Mouse (Mus musculus) heart, postnatal 0 days (tissue): ENCODE data around the gene Gsto1. TPM values are rescaled to one million over a fixed set of nuclear protein-coding genes. Genes with fewer than 3 reads are reported as not detected.
A peak's percentile ranks its signal among the peaks of the same experiment; 100 is the strongest.

Experiments used
- ATAC-seq: fragments of 200-750 bp; cut with Nextera tagmentation; 2 replicates; pipeline ENCODE4 v1.8.0; 2017; ENCODE audit warnings: low read depth, moderate number of reproducible peaks, moderate library complexity; ENCODE audit not compliant: insufficient read depth
- DNase-seq: peaks from one replicate; pipeline ENCODE4 v3.0.0-alpha.2; 2016; ENCODE audit warnings: low spot score
- H3K27ac ChIP-seq: fragments of 300-500 bp; sonication (generic); 2 replicates; pipeline ENCODE4 v1.5.1; 2014; ENCODE audit warnings: low read depth, mild to moderate bottlenecking
- H3K27me3 ChIP-seq: fragments of 300-500 bp; sonication (generic); 2 replicates; pipeline ENCODE4 v1.6.1; 2014; ENCODE audit warnings: low read length, mixed read lengths; ENCODE audit not compliant: control insufficient read depth, insufficient read depth
- H3K36me3 ChIP-seq: fragments of 300-500 bp; sonication (generic); replicated peaks from 2 replicates; pipeline ENCODE4 v1.6.1; 2014; ENCODE audit warnings: low read length, mixed read lengths; ENCODE audit not compliant: control insufficient read depth, insufficient read depth
- H3K4me1 ChIP-seq: fragments of 300-500 bp; sonication (generic); 2 replicates; pipeline ENCODE4 v1.6.1; 2014; ENCODE audit warnings: antibody characterized with exemption; ENCODE audit not compliant: control insufficient read depth, insufficient read depth
- H3K4me2 ChIP-seq: fragments of 300-500 bp; sonication (generic); 2 replicates; pipeline ENCODE4 v1.6.1; 2014; ENCODE audit warnings: low read depth, mild to moderate bottlenecking, low read length, moderate library complexity
- H3K4me3 ChIP-seq: fragments of 300-500 bp; sonication (generic); 2 replicates; pipeline ENCODE4 v1.5.1; 2014; ENCODE audit warnings: low read depth, low read length
- H3K9ac ChIP-seq: fragments of 300-500 bp; sonication (generic); replicated peaks from 2 replicates; pipeline ENCODE4 v1.6.1; 2014; ENCODE audit warnings: low read depth, low read length, mixed read lengths
- H3K9me3 ChIP-seq: fragments of 300-500 bp; sonication (generic); replicated peaks from 2 replicates; pipeline ENCODE4 v1.6.1; 2016; ENCODE audit warnings: low read length; ENCODE audit not compliant: control insufficient read depth
- CTCF ChIP-seq: IDR thresholded peaks from 2 replicates; pipeline ENCODE4 v1.5.1; 2016; ENCODE audit warnings: antibody characterized with exemption, control low read depth, low read depth
- EP300 ChIP-seq: IDR thresholded peaks from 2 replicates; pipeline ENCODE4 v1.6.1; 2016; ENCODE audit warnings: antibody characterized with exemption, low read depth
- WGBS: fragments of 180-500 bp; shearing (Covaris S2); extraction: QIAGEN DNeasy Blood & Tissue Kit; methylation state at CpG from one replicate; pipeline ENCODE4 v1.1.7; 2014; 5-methylcytosine and 5-hydroxymethylcytosine counted together
- polyA plus RNA-seq: library from polyadenylated mRNA; unstranded; fragments of >200 nt; fragmentation: Nextera tagmentation; extraction: Ambion mirVana; gene quantifications from 2 replicates; pipeline ENCODE4 v1.2.1, GENCODE M21; 2015
- total RNA-seq: library from RNA; depleted of rRNA; stranded (reverse); fragments of >200 nt; gene quantifications from 2 replicates; pipeline ENCODE4 v1.2.3, GENCODE M21; 2014; ENCODE audit warnings: low replicate concordance

The Gsto1 gene
- total and polyA plus RNA-seq, 2 experiments from 2014 or later, result 127 to 146 TPM

DNA sequence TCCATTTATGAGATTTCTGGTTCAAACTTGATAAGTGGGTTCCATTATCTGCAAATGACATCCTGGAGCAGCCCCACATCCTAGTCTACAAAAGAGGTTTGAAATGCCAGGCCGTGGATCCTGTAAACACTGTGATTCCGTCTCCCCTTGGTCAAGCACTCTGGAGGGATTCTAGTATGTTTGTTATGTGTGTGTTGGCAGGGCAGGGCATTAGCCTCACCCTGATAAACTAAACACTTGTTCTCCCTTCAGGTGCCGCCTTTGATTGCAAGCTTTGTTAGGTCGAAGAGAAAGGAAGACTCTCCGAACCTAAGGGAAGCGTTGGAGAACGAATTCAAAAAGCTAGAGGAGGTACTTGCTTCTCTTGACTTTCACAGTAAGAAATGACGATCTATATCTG lies 4.4 kb downstream of the Gsto1 start:
- no peak overlapping the region for H3K4me2 ChIP-seq
- H3K9ac ChIP-seq, result no peak overlapping the region
- ATAC-seq (no peak), DNase-seq (no peak)
- 88% methylated on average over 8 of the region's 8 CpGs for WGBS
- no peaks in the 10 kb centered on the region for H3K9me3 ChIP-seq
- no peaks in the 10 kb centered on the region for H3K27me3 ChIP-seq
- TF ChIP-seq EP300 (no peak), CTCF (no peak)
- no peak overlapping the region for H3K4me3 ChIP-seq
- no peak overlapping the region for H3K27ac ChIP-seq
- peaks cover 11% of the 10 kb centered on the region; the same call in 1 of the 2 replicates for H3K4me1 ChIP-seq
- peaks cover 35% of the 10 kb centered on the region for H3K36me3 ChIP-seq

DNA sequence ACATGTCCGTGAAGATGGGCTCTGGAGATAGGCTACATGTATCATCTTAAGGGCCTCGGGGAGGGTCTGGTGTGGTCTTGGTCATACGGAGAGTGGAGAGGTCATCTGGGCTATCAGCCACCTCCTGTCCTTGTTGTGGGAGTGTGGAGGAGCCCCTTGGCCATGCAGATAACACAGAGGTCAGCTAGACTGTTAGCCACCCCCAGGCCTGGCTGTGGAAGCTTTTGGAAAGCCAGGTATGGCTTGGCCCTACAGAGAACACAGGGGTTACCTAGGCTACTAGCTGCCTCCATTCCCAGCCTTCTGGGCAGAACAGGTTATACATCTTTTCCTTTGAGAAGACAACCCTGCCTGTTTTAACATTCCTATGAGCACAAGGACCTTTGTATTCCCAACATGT lies 7.8 kb downstream of the Gsto1 start:
- Histone ChIP-seq H3K36me3 (peaks cover 35% of the 10 kb centered on the region), H3K4me3 (no peak overlapping the region), H3K9me3 (no peaks in the 10 kb centered on the region), H3K27ac (no peak overlapping the region), H3K4me2 (no peak overlapping the region), H3K27me3 (no peaks in the 10 kb centered on the region), H3K9ac (no peak overlapping the region), H3K4me1 (peaks cover 7% of the 10 kb centered on the region; the same call in 1 of the 2 replicates)
- 81% methylated on average over 3 of the region's 3 CpGs for WGBS
- ATAC-seq (no peak), DNase-seq (no peak)
- TF ChIP-seq EP300, result no peak
- no peak for TF ChIP-seq CTCF

DNA sequence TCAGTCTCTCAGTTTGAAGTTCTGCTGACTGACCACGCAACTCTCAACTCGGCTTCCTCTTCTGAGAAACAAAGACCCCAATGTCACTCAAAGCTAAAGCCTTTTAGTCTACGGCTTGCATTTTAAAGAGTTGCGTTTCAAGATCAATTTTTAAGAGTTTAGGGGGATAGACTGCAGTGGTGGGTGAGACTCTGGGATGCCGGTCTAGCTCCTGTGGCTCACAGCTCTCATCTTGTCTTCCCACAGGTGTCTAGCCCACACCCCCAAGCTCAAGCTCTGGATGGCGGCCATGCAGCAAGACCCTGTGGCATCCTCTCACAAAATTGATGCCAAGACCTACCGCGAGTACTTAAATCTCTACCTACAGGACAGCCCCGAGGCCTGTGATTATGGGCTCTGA lies 9.3 kb downstream of the Gsto1 start:
- Histone ChIP-seq H3K4me2 (no peak overlapping the region), H3K9me3 (no peaks in the 10 kb centered on the region), H3K27me3 (no peaks in the 10 kb centered on the region), H3K36me3 (peaks cover 28% of the 10 kb centered on the region), H3K4me1 (peaks cover 7% of the 10 kb centered on the region; the same call in 1 of the 2 replicates), H3K4me3 (no peak overlapping the region), H3K9ac (no peak overlapping the region), H3K27ac (no peak overlapping the region)
- no peak for DNase-seq
- TF ChIP-seq CTCF (no peak), EP300 (no peak)
- ATAC-seq, result no peak
- WGBS, result 91% methylated on average over 9 of the region's 9 CpGs

GRCm38 (mm10) chr19:47864721-47865120 lies 10.0 kb downstream of the Gsto1 start:
- DNase-seq, result no peak
- H3K4me3 ChIP-seq, result peak overlapping the region; percentile 54
- H3K27me3 ChIP-seq, result no peaks in the 10 kb centered on the region
- peak overlapping the region; percentile 84 for H3K4me2 ChIP-seq
- H3K36me3 ChIP-seq, result peaks cover 28% of the 10 kb centered on the region
- no peaks in the 10 kb centered on the region for H3K9me3 ChIP-seq
- H3K4me1 ChIP-seq, result peaks cover 7% of the 10 kb centered on the region; the same call in 1 of the 2 replicates
- no peak overlapping the region for H3K9ac ChIP-seq
- no peak for TF ChIP-seq EP300
- no peak for TF ChIP-seq CTCF
- WGBS, result 83% methylated on average over 7 of the region's 7 CpGs
- no peak for ATAC-seq
- 0 out of 2 replicates have a peak overlapping the region, but pooled peaks have one; percentile 78 for H3K27ac ChIP-seq

- H3K27ac ChIP-seq, result peak within 1 kb of the TSS; percentile 78
- peak within 1 kb of the TSS; percentile 54 for H3K4me3 ChIP-seq
- no peaks in the 10 kb centered on the region for H3K9me3 ChIP-seq
- peak within 1 kb of the TSS; percentile 59 for H3K9ac ChIP-seq
- H3K27me3 ChIP-seq, result no peaks in the 10 kb centered on the region
- WGBS, result under 1% methylated on average over 49 of the region's 49 CpGs
- peaks cover 20% of the 10 kb centered on the region; the same call in 1 of the 2 replicates for H3K36me3 ChIP-seq
- peak; percentile 100 for ATAC-seq
- DNase-seq, result peak; percentile 97
- peak within 1 kb of the TSS; percentile 84 for H3K4me2 ChIP-seq
- peaks cover 7% of the 10 kb centered on the region; the same call in 1 of the 2 replicates for H3K4me1 ChIP-seq
- TF ChIP-seq EP300 (peak; percentile 35; the same call in 1 of the 2 replicates), CTCF (peak; percentile 49)
Measured at GRCm38 (mm10) chr19:47865353-47865947, 10.7 kb downstream of the Gsto1 start, which contains the start of gene Gsto2. Gene Gsto2, plus strand, starts transcription at chr19:47865534.
